Mouse (Mus musculus) embryonic facial prominence, embryonic 11.5 days (tissue): ENCODE measurements around the gene Tbc1d14. TPM values are rescaled to one million over a fixed set of nuclear protein-coding genes. Genes with fewer than 3 reads are reported as not detected.
A peak's percentile ranks its signal among the peaks of the same experiment; 100 is the strongest.

Experiments
- ATAC-seq: fragments of 200-750 bp; cut with Nextera tagmentation; replicated peaks from 2 replicates; pipeline ENCODE4 v1.8.0; 2017; ENCODE audit warnings: low read depth; ENCODE audit not compliant: insufficient number of reproducible peaks, low FRiP score, low TSS enrichment
- DNase-seq: peaks from one replicate; pipeline ENCODE4 v3.0.0-alpha.2; 2015; ENCODE audit warnings: low spot score
- H3K27ac ChIP-seq: fragments of 300-500 bp; sonication (generic); replicated peaks from 2 replicates; pipeline ENCODE4 v1.5.1; 2014; ENCODE audit warnings: mild to moderate bottlenecking, low read depth, low read length, control low read depth
- H3K27me3 ChIP-seq: fragments of 300-500 bp; sonication (generic); 2 replicates; pipeline ENCODE4 v1.6.1; 2014; ENCODE audit warnings: mild to moderate bottlenecking, low read length, moderate library complexity, mixed read lengths; ENCODE audit not compliant: control insufficient read depth, insufficient read depth
- H3K36me3 ChIP-seq: fragments of 300-500 bp; sonication (generic); replicated peaks from 2 replicates; pipeline ENCODE4 v1.6.1; 2014; ENCODE audit warnings: low read depth, mild to moderate bottlenecking, low read length, moderate library complexity, mixed read lengths; ENCODE audit not compliant: control insufficient read depth, insufficient read depth
- H3K4me1 ChIP-seq: fragments of 300-500 bp; sonication (generic); 2 replicates; pipeline ENCODE4 v1.6.1; 2014; ENCODE audit warnings: low read length, mixed read lengths; ENCODE audit not compliant: control insufficient read depth, insufficient read depth
- H3K4me2 ChIP-seq: fragments of 300-500 bp; sonication (generic); 2 replicates; pipeline ENCODE4 v1.6.1; 2014; ENCODE audit warnings: low read depth, mild to moderate bottlenecking, control low read depth, low read length, moderate library complexity
- H3K4me3 ChIP-seq: fragments of 300-500 bp; sonication (generic); 2 replicates; pipeline ENCODE4 v1.5.1; 2014; ENCODE audit warnings: low read depth, low read length, control low read depth
- H3K9ac ChIP-seq: fragments of 300-500 bp; sonication (generic); replicated peaks from 2 replicates; pipeline ENCODE4 v1.6.1; 2014; ENCODE audit warnings: mild to moderate bottlenecking, control low read depth, low read length
- H3K9me3 ChIP-seq: fragments of 300-500 bp; sonication (generic); replicated peaks from 2 replicates; pipeline ENCODE4 v1.6.1; 2016; ENCODE audit warnings: mild to moderate bottlenecking, low read length, inconsistent platforms, mixed read lengths; ENCODE audit not compliant: control insufficient read depth
- WGBS: fragments of 180-500 bp; shearing (Covaris S2); extraction: QIAGEN DNeasy Blood & Tissue Kit; methylation state at CpG from one replicate; pipeline ENCODE4 v1.1.7; 2014; 5-methylcytosine and 5-hydroxymethylcytosine counted together
- polyA plus RNA-seq: library from polyadenylated mRNA; unstranded; fragments of >200 nt; fragmentation: Nextera tagmentation; extraction: Ambion mirVana; gene quantifications from 2 replicates; pipeline ENCODE4 v1.2.1, GENCODE M21; 2014

Gene Tbc1d14
- polyA plus RNA-seq, 1 experiment from 2014 or later = 42.7 TPM

GRCm38 (mm10) chr5:36594344-36594743 lies 1.3 kb upstream of the Tbc1d14 start:
- Histone ChIP-seq H3K36me3 (no peaks in the 10 kb centered on the region; the same call in 1 of the 2 replicates), H3K4me3 (no peak overlapping the region), H3K27ac (no peak overlapping the region), H3K27me3 (no peaks in the 10 kb centered on the region), H3K9ac (no peak overlapping the region), H3K4me1 (no peaks in the 10 kb centered on the region), H3K9me3 (no peaks in the 10 kb centered on the region), H3K4me2 (no peak overlapping the region)
- DNase-seq = no peak
- no peak for ATAC-seq
- 86% methylated on average over 3 of the region's 3 CpGs for WGBS

DNA sequence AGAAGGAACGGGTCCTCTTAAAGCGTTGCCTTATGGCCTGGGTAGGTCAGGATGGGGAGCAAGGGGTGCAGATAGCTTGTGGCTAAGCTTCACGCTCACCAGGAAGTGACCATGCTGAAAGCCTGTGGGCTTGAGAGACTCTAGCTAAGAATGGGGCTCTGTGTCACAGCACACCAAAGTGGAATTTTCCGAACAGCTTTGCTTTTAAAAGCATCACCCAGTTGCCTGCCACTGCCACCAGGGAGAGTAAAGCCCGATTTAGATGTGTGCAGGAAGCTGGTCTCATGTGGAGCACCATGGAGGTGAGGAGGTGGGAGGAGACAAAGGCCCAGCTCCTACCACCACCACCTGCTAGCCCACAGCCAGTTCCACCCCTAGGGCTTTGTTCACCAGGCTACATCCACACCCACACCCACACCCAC lies 2.6 kb downstream of the Tbc1d14 start:
- no peaks in the 10 kb centered on the region for H3K27me3 ChIP-seq
- 69% methylated on average over 5 of the region's 5 CpGs for whole genome bisulfite sequencing
- DNase-seq (no peak), ATAC-seq (no peak)
- no peak overlapping the region for H3K4me2 ChIP-seq
- H3K9me3 ChIP-seq = no peaks in the 10 kb centered on the region
- H3K27ac ChIP-seq = no peak overlapping the region
- no peaks in the 10 kb centered on the region for H3K4me1 ChIP-seq
- no peaks in the 10 kb centered on the region for H3K36me3 ChIP-seq
- no peak overlapping the region for H3K9ac ChIP-seq
- no peak overlapping the region for H3K4me3 ChIP-seq

DNA sequence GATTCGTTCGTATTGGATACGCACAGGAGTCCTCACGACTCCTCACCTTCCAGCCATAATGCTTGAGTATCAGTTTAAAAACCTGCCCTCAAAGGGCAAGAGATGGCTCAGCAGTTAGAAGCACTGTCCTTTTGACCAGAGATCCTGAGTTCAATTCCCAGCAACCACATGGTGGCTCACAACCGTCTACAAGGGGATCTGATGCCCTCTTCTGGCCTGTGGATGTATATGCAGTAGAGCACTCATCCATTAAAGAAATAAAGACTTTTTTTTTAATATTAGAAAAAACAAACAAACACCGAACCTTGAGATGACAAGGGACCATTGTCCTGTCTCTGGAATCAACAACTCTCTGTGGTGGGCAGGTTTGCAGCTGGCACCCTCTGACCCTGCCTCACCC lies 8.8 kb downstream of the Tbc1d14 start:
- Histone ChIP-seq H3K4me1 (peaks cover 5% of the 10 kb centered on the region; the same call in 1 of the 2 replicates), H3K4me2 (no peak overlapping the region), H3K4me3 (no peak overlapping the region), H3K9me3 (no peaks in the 10 kb centered on the region), H3K27me3 (no peaks in the 10 kb centered on the region), H3K27ac (no peak overlapping the region), H3K9ac (no peak overlapping the region), H3K36me3 (no peaks in the 10 kb centered on the region)
- DNase-seq (no peak), ATAC-seq (no peak)
- WGBS = 61% methylated on average over 6 of the region's 6 CpGs

- 1% methylated on average over 52 of the region's 54 CpGs for WGBS
These were observed 11.0 kb downstream of the Tbc1d14 start for GRCm38 (mm10) chr5:36581924-36582642.

GRCm38 (mm10) chr5:36581259-36581923 lies 11.7 kb downstream of the Tbc1d14 start:
- no peaks in the 10 kb centered on the region for H3K27me3 ChIP-seq
- peak overlapping the region; percentile 73 for H3K4me3 ChIP-seq
- 2% methylated on average over 30 of the region's 40 CpGs for WGBS
- DNase-seq (no peak), ATAC-seq (peak; percentile 76)
- no peak overlapping the region for H3K27ac ChIP-seq
- H3K4me2 ChIP-seq = peak overlapping the region; percentile 91
- peak overlapping the region; percentile 47; the same call in 1 of the 2 replicates for H3K9ac ChIP-seq
- H3K36me3 ChIP-seq = no peaks in the 10 kb centered on the region
- H3K4me1 ChIP-seq = peaks cover 5% of the 10 kb centered on the region; the same call in 1 of the 2 replicates
- H3K9me3 ChIP-seq = no peaks in the 10 kb centered on the region

More at GRCm38 (mm10) chr5:36581924-36582642, 11.0 kb downstream of the Tbc1d14 start:
- peak; percentile 100 for DNase-seq
- peaks cover 5% of the 10 kb centered on the region; the same call in 1 of the 2 replicates for H3K4me1 ChIP-seq
- H3K9ac ChIP-seq = peak overlapping the region; percentile 77
- peak overlapping the region; percentile 91 for H3K4me2 ChIP-seq
- H3K36me3 ChIP-seq = no peaks in the 10 kb centered on the region
- no peak overlapping the region for H3K27ac ChIP-seq
- peak; percentile 94 for ATAC-seq
- no peaks in the 10 kb centered on the region for H3K9me3 ChIP-seq
- H3K4me3 ChIP-seq = peak overlapping the region; percentile 73
- H3K27me3 ChIP-seq = no peaks in the 10 kb centered on the region

- H3K36me3 ChIP-seq = no peaks in the 10 kb centered on the region
These were observed 13.1 kb downstream of the Tbc1d14 start for GRCm38 (mm10) chr5:36579967-36580366.

GRCm38 (mm10) chr5:36578982-36579381 lies 14.1 kb downstream of the Tbc1d14 start:
- Histone ChIP-seq H3K27ac (no peak overlapping the region), H3K9me3 (no peaks in the 10 kb centered on the region), H3K27me3 (no peaks in the 10 kb centered on the region), H3K9ac (no peak overlapping the region), H3K36me3 (no peaks in the 10 kb centered on the region), H3K4me2 (no peak overlapping the region), H3K4me1 (peaks cover 5% of the 10 kb centered on the region; the same call in 1 of the 2 replicates), H3K4me3 (no peak overlapping the region)
- ATAC-seq (no peak), DNase-seq (no peak)
- 80% methylated on average over 2 of the region's 2 CpGs for WGBS

More at GRCm38 (mm10) chr5:36579967-36580366, 13.1 kb downstream of the Tbc1d14 start:
- H3K27me3 ChIP-seq = no peaks in the 10 kb centered on the region
- no peak overlapping the region for H3K4me3 ChIP-seq
- H3K27ac ChIP-seq = no peak overlapping the region
- H3K9ac ChIP-seq = no peak overlapping the region
- H3K4me1 ChIP-seq = peaks cover 5% of the 10 kb centered on the region; the same call in 1 of the 2 replicates
- 72% methylated on average over 7 of the region's 7 CpGs for WGBS
- ATAC-seq (no peak), DNase-seq (no peak)
- H3K9me3 ChIP-seq = no peaks in the 10 kb centered on the region
- no peak overlapping the region for H3K4me2 ChIP-seq

- H3K9ac ChIP-seq = no peak overlapping the region
- H3K27ac ChIP-seq = no peak overlapping the region
- no peaks in the 10 kb centered on the region for H3K9me3 ChIP-seq
- H3K36me3 ChIP-seq = no peaks in the 10 kb centered on the region
- no peaks in the 10 kb centered on the region for H3K27me3 ChIP-seq
- no peak for DNase-seq
- H3K4me3 ChIP-seq = no peak overlapping the region
- ATAC-seq = no peak
- no peak overlapping the region for H3K4me2 ChIP-seq
- 93% methylated on average over 3 of the region's 3 CpGs for WGBS
- H3K4me1 ChIP-seq = peaks cover 4% of the 10 kb centered on the region; the same call in 1 of the 2 replicates
These were observed 16.6 kb downstream of the Tbc1d14 start for GRCm38 (mm10) chr5:36576457-36576856.
